Mouse (Mus musculus): ENCODE data around the gene Nr1i2. TPM values are rescaled to one million over a fixed set of nuclear protein-coding genes. Genes with fewer than 3 reads are reported as not detected.
"Not testable (repeated sequence)": the region's sequence is repeated elsewhere in the genome, so short reads cannot be mapped to it uniquely, and the experiment has no call there.

Gene Nr1i2
- polyA plus RNA-seq, 1 experiment from 2014 or later = not detected

- no peak for ATAC-seq
- H3K27me3 ChIP-seq = no peaks in the 10 kb centered on the region
- no peak overlapping the region for H3K4me3 ChIP-seq
- H3K36me3 ChIP-seq (ENCODE audit: poor library complexity, severe bottlenecking) = peaks cover 26% of the 10 kb centered on the region
- H3K4me2 ChIP-seq = no peak overlapping the region
- no peak overlapping the region for H3K27ac ChIP-seq
- H3K4me1 ChIP-seq = no peaks in the 10 kb centered on the region
- H3K9ac ChIP-seq = no peak overlapping the region
- no peaks in the 10 kb centered on the region for H3K9me3 ChIP-seq (replicated peaks)
- WGBS = 82% methylated on average over 5 of the region's 5 CpGs
Measured at GRCm38 (mm10) chr16:38245849-38246585, 48.6 kb downstream of the Nr1i2 start.

GRCm38 (mm10) chr16:38245379-38245778 lies 49.2 kb downstream of the Nr1i2 start:
- Histone ChIP-seq H3K27ac (no peak overlapping the region), H3K9me3 (replicated peaks) (no peaks in the 10 kb centered on the region), H3K4me1 (no peaks in the 10 kb centered on the region), H3K9ac (no peak overlapping the region), H3K36me3 (ENCODE audit: poor library complexity, severe bottlenecking) (peaks cover 33% of the 10 kb centered on the region), H3K27me3 (no peaks in the 10 kb centered on the region), H3K4me3 (no peak overlapping the region), H3K4me2 (no peak overlapping the region)
- WGBS = 69% methylated on average over 2 of the region's 2 CpGs
- no peak for ATAC-seq

- Histone ChIP-seq H3K9ac (no peak overlapping the region), H3K4me1 (no peaks in the 10 kb centered on the region), H3K4me3 (no peak overlapping the region), H3K36me3 (ENCODE audit: poor library complexity, severe bottlenecking) (peaks cover 37% of the 10 kb centered on the region), H3K27me3 (no peaks in the 10 kb centered on the region), H3K9me3 (replicated peaks) (no peaks in the 10 kb centered on the region), H3K4me2 (no peak overlapping the region), H3K27ac (no peak overlapping the region)
- ATAC-seq = no peak
- WGBS = 88% methylated on average over 6 of the region's 6 CpGs
Measured at GRCm38 (mm10) chr16:38244111-38244510, 50.5 kb downstream of the Nr1i2 start.

GRCm38 (mm10) chr16:38240167-38240566 lies 54.5 kb downstream of the Nr1i2 start:
- Histone ChIP-seq H3K9me3 (replicated peaks) (no peaks in the 10 kb centered on the region), H3K4me3 (no peak overlapping the region), H3K36me3 (ENCODE audit: poor library complexity, severe bottlenecking) (peaks cover 46% of the 10 kb centered on the region), H3K27me3 (no peaks in the 10 kb centered on the region), H3K9ac (no peak overlapping the region), H3K4me2 (no peak overlapping the region), H3K27ac (no peak overlapping the region), H3K4me1 (no peaks in the 10 kb centered on the region)
- WGBS = 94% methylated on average over 10 of the region's 10 CpGs
- ATAC-seq = peak; percentile 41; the same call in 1 of the 2 replicates

- Histone ChIP-seq H3K4me3 (no peak overlapping the region), H3K27ac (no peak overlapping the region)
- WGBS = 85% methylated on average over 5 of the region's 5 CpGs
Measured at GRCm38 (mm10) chr16:38239729-38240128, 54.9 kb downstream of the Nr1i2 start.

GRCm38 (mm10) chr16:38236936-38237585 lies 57.6 kb downstream of the Nr1i2 start:
- 86% methylated on average over 4 of the region's 4 CpGs for WGBS
- H3K4me3 ChIP-seq = no peak overlapping the region
- H3K4me1 ChIP-seq = no peaks in the 10 kb centered on the region
- H3K27ac ChIP-seq = no peak overlapping the region
- H3K36me3 ChIP-seq (ENCODE audit: poor library complexity, severe bottlenecking) = peaks cover 40% of the 10 kb centered on the region
- no peaks in the 10 kb centered on the region for H3K27me3 ChIP-seq
- no peak overlapping the region for H3K9ac ChIP-seq
- H3K4me2 ChIP-seq = no peak overlapping the region
- no peaks in the 10 kb centered on the region for H3K9me3 ChIP-seq (replicated peaks)
- ATAC-seq = no peak

More at GRCm38 (mm10) chr16:38239729-38240128, 54.9 kb downstream of the Nr1i2 start:
- no peak overlapping the region for H3K9ac ChIP-seq
- no peaks in the 10 kb centered on the region for H3K9me3 ChIP-seq (replicated peaks)
- H3K36me3 ChIP-seq (ENCODE audit: poor library complexity, severe bottlenecking) = peaks cover 46% of the 10 kb centered on the region
- no peaks in the 10 kb centered on the region for H3K4me1 ChIP-seq
- no peak overlapping the region for H3K4me2 ChIP-seq
- ATAC-seq = no peak
- H3K27me3 ChIP-seq = no peaks in the 10 kb centered on the region

GRCm38 (mm10) chr16:38222491-38222890 lies 72.1 kb downstream of the Nr1i2 start:
- H3K36me3 ChIP-seq (ENCODE audit: poor library complexity, severe bottlenecking) = peaks cover 53% of the 10 kb centered on the region
- not testable (repeated sequence) for H3K4me3 ChIP-seq; H3K27me3 ChIP-seq; H3K4me1 ChIP-seq; H3K9ac ChIP-seq; H3K9me3 ChIP-seq (replicated peaks); ATAC-seq; H3K4me2 ChIP-seq; H3K27ac ChIP-seq
- WGBS = 91% methylated on average over 5 of the region's 5 CpGs

- Histone ChIP-seq H3K27me3 (no peaks in the 10 kb centered on the region), H3K36me3 (ENCODE audit: poor library complexity, severe bottlenecking) (peaks cover 36% of the 10 kb centered on the region), H3K9me3 (replicated peaks) (no peaks in the 10 kb centered on the region), H3K27ac (no peak overlapping the region), H3K4me1 (no peaks in the 10 kb centered on the region), H3K9ac (no peak overlapping the region), H3K4me3 (no peak overlapping the region), H3K4me2 (no peak overlapping the region)
- 95% methylated on average over 7 of the region's 7 CpGs for WGBS
- no peak for ATAC-seq
Measured at GRCm38 (mm10) chr16:38205272-38205671, 89.4 kb downstream of the Nr1i2 start.

Other genes starting within 250 kb of the Nr1i2 start
- 140 and 143 TPM in 2 replicates for gene Gsk3b, start 205.8 kb downstream of the Nr1i2 start, polyA plus RNA-seq (2015; fragmentation: Nextera tagmentation; extraction: Ambion mirVana)
- gene Maats1, start 47.3 kb upstream of the Nr1i2 start, polyA plus RNA-seq (2015; fragmentation: Nextera tagmentation; extraction: Ambion mirVana) = 0.61 and 1.4 TPM in 2 replicates
- 129 and 147 TPM in 2 replicates for gene Cox17, start 52.2 kb upstream of the Nr1i2 start, polyA plus RNA-seq (2015; fragmentation: Nextera tagmentation; extraction: Ambion mirVana)
- not detected in 2 replicates for gene Gm21987, start 52.2 kb upstream of the Nr1i2 start, polyA plus RNA-seq (2015; fragmentation: Nextera tagmentation; extraction: Ambion mirVana)
- 0.23 and 0.29 TPM in 2 replicates for gene Popdc2, start 67.4 kb upstream of the Nr1i2 start, polyA plus RNA-seq (2015; fragmentation: Nextera tagmentation; extraction: Ambion mirVana)
- 0.25 and 0.45 TPM in 2 replicates for gene Pla1a, start 138.3 kb upstream of the Nr1i2 start, polyA plus RNA-seq (2015; fragmentation: Nextera tagmentation; extraction: Ambion mirVana)
- 145 and 153 TPM in 2 replicates for gene Adprh, start 157.9 kb upstream of the Nr1i2 start, polyA plus RNA-seq (2015; fragmentation: Nextera tagmentation; extraction: Ambion mirVana)
- gene Cd80, start 160.7 kb upstream of the Nr1i2 start, polyA plus RNA-seq (2015; fragmentation: Nextera tagmentation; extraction: Ambion mirVana) = 0.56 and 0.63 TPM in 2 replicates
- gene Timmdc1, start 227.8 kb upstream of the Nr1i2 start, polyA plus RNA-seq (2015; fragmentation: Nextera tagmentation; extraction: Ambion mirVana) = 39.9 and 41.9 TPM in 2 replicates